Mouse (Mus musculus) cerebellum, postnatal 10 days (tissue): ENCODE measurements around the gene Gpr35.
A peak's percentile ranks its signal among the peaks of the same experiment; 100 is the strongest.

ENCODE experiments used
- DNase-seq, 2 experiments: peaks; one replicate each; pipeline ENCODE4 v3.0.0; 2021; ENCODE audit warnings: mixed read lengths in 2 of 2

Gene Gpr35

GRCm38 (mm10) chr1:92982931-92983605, 32.4 kb downstream of the Gpr35 start:
- DNase-seq, result peak; percentile 39 to 42

- DNase-seq, result no peak
Measured at GRCm38 (mm10) chr1:92984999-92985398, 34.3 kb downstream of the Gpr35 start.

GRCm38 (mm10) chr1:92988894-92989293, 38.2 kb downstream of the Gpr35 start:
- no peak for DNase-seq

GRCm38 (mm10) chr1:92989891-92990290, 39.2 kb downstream of the Gpr35 start:
- DNase-seq, result no peak

GRCm38 (mm10) chr1:92992214-92992855, 41.7 kb downstream of the Gpr35 start:
- no peak for DNase-seq

- no peak for DNase-seq
Measured at GRCm38 (mm10) chr1:92992880-92993279, 42.2 kb downstream of the Gpr35 start.

GRCm38 (mm10) chr1:93006061-93006460, 55.4 kb downstream of the Gpr35 start, which contains the start of gene Aqp12:
Aqp12 (plus strand) TSS chr1:93006334.
- peak in 1 of 2 experiments; percentile 16 for DNase-seq

- peak; percentile 49 to 56 for DNase-seq
Measured at GRCm38 (mm10) chr1:93009196-93009595, 58.5 kb downstream of the Gpr35 start.

- DNase-seq, result peak; percentile 48 to 65
Measured at GRCm38 (mm10) chr1:93010731-93011130, 60.1 kb downstream of the Gpr35 start.

GRCm38 (mm10) chr1:93012103-93012585, 61.5 kb downstream of the Gpr35 start:
- no peak for DNase-seq

- DNase-seq, result no peak
Measured at GRCm38 (mm10) chr1:93013367-93013766, 62.7 kb downstream of the Gpr35 start.

GRCm38 (mm10) chr1:93014460-93014859, 63.8 kb downstream of the Gpr35 start:
- DNase-seq, result peak; percentile 89 to 93

GRCm38 (mm10) chr1:93015136-93015535, 64.5 kb downstream of the Gpr35 start:
- no peak for DNase-seq

- DNase-seq, result peak; percentile 36 to 45
Measured at GRCm38 (mm10) chr1:93018716-93019115, 68.1 kb downstream of the Gpr35 start.

- DNase-seq, result no peak
Measured at GRCm38 (mm10) chr1:93020602-93021001, 69.9 kb downstream of the Gpr35 start.

- no peak for DNase-seq
Measured at GRCm38 (mm10) chr1:93026600-93026999, 75.9 kb downstream of the Gpr35 start.

GRCm38 (mm10) chr1:93029387-93029786, 78.7 kb downstream of the Gpr35 start:
- DNase-seq, result no peak

GRCm38 (mm10) chr1:93030060-93030459, 79.4 kb downstream of the Gpr35 start:
- no peak for DNase-seq

- DNase-seq, result no peak
Measured at GRCm38 (mm10) chr1:93031199-93031598, 80.5 kb downstream of the Gpr35 start.

- DNase-seq, result no peak
Measured at GRCm38 (mm10) chr1:93033989-93034388, 83.3 kb downstream of the Gpr35 start.

- DNase-seq, result no peak
Measured at GRCm38 (mm10) chr1:93035981-93036380, 85.3 kb downstream of the Gpr35 start.
